Mouse (Mus musculus): ENCODE data around the gene 1700018B08Rik. TPM values are rescaled to one million over a fixed set of nuclear protein-coding genes. Genes with fewer than 3 reads are reported as not detected.
A peak's percentile ranks its signal among the peaks of the same experiment; 100 is the strongest.

The 1700018B08Rik gene
- total RNA-seq, 2 experiments from 2014 or later, result not detected

DNA sequence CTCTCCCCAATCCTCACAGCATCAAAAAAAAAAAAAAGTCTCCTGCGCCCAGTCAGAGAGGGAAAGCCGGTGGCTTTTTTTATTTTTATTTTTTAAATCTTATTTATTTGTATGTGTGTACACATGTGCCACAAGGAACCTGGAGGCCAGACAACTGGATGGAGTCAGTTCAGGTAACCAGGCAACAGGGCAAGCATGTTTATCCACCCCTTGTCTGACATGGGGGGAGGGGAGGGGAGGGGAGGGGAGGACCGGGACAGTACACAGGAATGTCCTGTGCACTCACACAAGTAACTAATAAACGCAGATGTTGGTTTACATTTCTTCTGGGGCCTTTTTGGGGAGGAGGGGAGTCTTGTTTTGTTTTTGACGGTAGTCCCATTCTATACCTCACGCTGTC, 19.6 kb upstream of the 1700018B08Rik start:
- no peak for ATAC-seq (replicated peaks; ENCODE audit: poor library complexity)

DNA sequence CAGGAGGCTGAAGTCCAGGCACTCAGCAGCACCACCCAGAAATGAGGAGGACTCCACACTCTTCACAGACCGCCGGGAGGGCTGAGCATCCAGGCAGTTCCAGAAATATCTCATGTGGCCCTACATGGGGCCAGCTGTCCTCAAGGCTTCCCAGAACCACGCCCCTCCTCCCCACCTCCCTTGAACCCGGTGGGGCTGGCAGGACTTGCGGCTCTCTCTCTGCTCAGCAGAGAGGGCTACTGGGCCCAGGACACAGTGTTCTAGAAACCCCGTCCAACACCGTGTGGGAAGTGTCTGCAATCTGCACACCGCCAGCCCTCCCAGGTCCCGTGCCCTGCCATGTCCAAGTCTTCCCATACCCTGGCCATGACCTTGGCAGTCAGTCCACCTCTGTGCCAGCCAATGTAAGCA, 18.8 kb upstream of the 1700018B08Rik start:
- no peak for ATAC-seq (replicated peaks; ENCODE audit: poor library complexity)

DNA sequence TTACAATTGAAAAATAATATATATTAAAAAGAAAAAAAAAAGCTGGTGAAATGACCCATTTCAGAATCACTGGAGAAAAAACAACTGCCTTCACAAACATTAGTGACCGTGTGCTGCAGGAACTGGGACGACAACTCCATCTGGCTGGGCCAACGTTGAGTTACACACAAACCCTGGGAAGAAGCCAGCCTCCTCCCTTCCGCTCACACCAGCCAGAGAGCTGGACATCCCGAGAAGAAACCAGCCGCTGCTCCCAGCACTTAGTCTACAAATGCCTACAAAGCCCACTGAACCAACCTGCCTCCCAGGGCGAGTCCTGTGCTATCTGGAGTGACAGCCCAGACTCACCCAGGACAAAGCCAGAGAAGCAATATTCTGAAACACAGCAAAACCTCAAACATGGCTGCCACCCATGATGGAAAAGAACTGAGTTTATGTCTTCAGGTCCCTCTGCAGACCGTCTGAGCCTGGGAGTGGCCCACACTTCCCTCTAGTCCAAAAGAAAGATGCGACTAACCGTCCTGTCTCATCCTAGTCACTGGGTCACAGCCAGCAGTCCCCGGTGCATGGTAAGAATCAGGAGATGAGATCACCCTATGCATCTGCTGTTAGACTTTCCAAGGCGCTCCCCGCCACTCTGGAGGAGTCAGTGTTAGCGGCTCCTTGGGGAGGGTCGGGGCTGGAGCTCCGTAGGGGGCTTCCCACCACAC, 17.7 kb upstream of the 1700018B08Rik start:
- ATAC-seq (replicated peaks; ENCODE audit: poor library complexity), result no peak

DNA sequence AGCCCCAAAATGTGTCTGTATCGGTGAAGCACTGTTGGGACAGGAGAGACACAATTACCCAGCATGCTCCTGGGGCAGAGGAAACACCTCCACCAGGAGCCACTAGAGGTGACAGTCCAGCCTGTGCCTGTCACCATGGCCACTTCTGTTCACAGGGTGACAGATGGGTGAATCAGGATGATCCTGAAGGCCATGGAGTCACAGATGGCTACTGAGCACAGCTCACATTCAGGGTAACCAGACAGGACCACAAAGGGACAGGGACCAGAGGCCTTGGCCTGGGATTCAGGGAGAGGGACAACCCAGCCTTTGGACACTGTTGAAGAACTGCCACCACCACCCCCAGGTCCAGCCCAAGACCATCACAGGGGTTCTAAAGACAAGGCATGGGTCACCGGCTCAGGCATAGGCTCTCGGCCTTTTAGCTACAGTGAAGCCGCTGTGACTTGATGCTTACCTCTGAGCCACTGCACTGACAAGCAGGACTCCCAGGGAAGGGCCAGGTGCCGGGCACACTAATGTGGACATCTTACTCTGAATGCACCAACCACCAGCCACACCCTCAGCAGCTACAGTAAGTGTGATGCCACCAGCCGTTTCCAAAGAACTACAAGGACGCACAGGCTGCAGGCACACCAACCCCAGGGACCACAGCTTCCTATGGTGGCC, 16.4 kb upstream of the 1700018B08Rik start:
- no peak for ATAC-seq (replicated peaks; ENCODE audit: poor library complexity)

DNA sequence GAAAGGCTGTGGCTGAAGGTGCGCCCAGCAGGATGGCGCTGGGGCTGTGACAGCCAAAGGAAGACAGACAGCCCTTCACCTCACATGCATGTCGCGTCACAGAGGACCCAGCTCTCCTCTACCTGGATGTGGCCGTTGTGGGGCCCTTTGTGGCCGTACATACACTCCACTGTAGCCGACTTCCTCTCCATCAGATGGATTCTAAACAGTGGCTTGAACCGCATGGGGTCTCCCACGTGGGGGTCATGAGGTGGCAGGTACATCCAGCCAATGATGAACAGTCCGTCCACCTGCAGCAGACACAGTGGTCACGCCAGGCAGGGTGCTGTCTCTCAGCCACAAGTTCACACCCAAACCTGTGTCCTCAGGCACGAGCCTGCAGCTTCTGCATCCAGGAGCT, 15.7 kb upstream of the 1700018B08Rik start:
- no peak for ATAC-seq (replicated peaks; ENCODE audit: poor library complexity)

DNA sequence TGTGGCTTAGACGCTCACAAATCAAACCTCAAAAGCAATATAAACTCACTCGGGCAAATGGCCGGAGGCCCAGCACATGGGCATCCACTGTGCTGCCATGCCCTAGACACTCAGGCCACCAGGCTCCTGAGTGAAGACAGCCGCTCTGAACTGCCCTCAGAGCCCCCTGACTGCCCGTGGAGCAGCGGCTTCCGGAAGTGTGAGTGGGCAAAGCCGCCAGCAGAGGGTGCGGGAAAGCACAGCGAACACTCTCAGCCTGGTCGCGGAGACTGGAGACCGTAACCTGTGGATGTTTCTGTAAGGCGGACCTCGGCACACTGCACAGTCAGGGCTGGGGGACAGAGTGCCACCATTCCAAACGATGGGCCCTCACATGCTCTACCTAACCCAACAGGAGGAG, 14.4 kb upstream of the 1700018B08Rik start:
- ATAC-seq (replicated peaks; ENCODE audit: poor library complexity), result no peak

DNA sequence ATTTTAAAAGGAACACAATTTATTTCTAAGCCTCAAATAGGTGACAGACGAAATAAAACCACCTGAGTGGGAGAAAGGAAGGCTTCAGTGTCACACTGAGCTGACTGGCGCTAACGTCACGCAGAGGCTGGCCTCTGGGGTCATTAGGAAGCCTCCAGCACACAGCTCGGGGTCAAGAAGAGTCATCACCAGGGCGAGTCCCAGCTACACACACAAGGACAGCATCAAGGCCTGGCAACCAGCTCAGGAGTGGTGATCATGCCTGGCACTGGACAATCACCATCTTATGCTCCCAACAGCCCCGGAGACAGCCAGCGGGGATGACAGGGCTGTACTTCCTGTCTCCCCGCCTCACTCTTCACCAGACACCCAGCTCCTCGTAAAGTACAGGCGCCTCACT, 13.6 kb upstream of the 1700018B08Rik start:
- ATAC-seq (replicated peaks; ENCODE audit: poor library complexity), result no peak

DNA sequence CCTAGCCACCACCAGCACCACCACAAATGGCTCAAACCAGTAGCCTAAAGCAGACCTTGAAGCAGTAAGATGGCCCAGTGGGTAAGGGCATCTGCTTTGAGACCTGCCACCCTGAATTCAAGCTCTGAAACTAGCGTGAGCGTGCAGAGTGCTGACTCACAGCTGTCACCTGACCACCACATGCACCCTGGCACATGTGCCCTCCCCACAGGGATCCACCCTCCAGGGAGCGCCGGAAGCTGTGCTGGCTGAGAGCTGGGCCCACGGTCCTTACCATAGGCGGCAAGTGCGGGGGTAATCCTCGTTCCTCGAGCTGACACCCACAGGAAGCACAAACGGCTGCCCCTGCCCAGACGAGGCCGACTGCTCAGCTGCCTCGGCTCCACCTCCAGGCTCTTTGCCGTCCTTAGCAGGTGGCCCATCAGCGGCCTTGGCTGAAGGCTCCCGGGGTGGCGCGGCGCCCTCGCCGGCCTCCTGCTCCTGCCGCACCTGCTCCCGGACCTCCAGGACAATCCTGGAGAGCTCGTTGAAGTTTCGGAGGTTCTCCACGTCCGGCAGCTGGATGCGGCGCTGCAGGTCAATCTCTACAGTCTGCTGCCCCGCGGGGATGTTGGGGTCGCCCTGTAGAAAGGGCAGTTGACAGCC, 9.8 kb upstream of the 1700018B08Rik start:
- ATAC-seq (replicated peaks; ENCODE audit: poor library complexity), result no peak

DNA sequence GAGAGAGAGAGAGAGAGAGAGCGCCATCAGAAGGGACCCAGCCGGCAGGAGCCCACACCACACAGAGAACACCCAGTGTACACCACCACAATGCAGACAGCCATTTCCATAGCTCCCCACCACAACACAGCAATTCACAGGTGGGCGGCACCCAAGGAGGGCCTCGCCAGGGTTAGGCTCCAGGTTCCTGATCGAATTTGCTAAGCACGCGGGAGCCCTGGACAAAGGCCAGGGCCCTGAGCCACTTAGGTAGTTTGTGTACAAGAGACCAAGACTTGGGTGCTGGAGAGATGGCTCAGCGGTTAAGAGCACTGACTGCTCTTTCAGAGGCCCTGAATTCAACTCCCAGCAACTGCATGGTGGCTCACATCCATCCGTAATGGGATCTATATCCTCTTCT, 8.4 kb upstream of the 1700018B08Rik start:
- no peak for ATAC-seq (replicated peaks; ENCODE audit: poor library complexity)

DNA sequence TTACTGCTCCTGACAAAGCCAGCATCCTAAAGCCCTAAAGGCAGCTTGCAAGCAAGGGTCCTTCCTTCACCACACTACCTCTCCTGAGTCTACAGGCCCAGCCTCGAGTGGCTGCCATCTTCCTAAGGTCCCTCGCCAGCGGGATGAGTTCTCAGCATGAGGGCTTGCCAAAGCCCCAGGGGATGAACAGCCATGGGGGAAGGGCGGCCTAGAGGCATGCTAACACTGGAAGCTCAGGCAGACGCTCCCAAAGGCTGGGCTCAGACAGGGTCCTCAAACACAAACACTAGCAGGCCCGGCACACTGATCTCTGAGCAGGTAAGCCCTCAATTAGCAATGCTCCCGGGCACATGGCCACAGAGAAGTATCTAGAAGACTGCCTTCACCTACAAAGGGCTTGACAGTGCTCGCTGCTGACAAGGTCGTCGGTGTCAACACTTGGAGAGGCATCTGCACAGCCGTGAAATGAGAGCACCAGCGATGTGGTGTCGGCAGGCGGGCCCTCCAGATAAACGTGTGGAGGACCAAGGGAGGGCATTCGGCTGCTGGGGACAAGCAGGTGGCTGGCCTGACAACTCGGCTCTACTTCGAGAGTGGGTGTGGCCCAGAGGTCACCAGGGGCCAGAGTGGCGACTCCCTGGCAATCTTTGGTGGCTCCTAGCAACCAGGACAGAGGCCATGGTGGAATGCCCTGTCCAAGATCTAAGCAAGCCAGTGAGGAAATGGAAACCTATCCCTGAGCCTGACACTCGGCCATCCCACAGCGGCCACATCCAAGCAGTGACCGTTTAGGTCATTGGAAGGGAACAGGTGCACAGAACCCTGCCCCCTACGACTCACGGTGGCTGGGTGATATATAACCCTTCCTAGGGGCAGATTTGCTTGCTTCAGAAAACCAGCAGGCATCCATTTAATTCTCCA, 7.2 kb upstream of the 1700018B08Rik start:
- no peak for ATAC-seq (replicated peaks; ENCODE audit: poor library complexity)

DNA sequence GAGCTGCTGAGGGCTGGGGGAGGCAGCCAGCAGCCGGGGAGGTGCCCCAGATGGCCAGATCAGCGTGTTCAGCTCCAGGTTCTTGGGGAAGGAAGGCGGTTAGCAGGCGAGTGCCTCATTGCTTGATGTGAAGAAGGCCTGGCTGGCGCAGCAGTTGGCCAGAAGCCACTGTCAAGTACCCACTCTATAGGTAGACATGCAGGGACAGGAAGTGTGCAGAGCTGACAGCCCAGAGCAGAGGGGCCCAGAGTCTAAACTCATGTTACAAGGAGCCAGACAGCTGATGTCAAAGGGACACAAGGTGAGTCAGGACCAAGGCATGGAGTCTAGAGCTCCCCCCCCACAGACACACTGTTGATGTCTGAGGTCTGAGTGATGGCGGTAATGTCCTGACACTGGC, 5.9 kb upstream of the 1700018B08Rik start:
- ATAC-seq (replicated peaks; ENCODE audit: poor library complexity), result no peak

DNA sequence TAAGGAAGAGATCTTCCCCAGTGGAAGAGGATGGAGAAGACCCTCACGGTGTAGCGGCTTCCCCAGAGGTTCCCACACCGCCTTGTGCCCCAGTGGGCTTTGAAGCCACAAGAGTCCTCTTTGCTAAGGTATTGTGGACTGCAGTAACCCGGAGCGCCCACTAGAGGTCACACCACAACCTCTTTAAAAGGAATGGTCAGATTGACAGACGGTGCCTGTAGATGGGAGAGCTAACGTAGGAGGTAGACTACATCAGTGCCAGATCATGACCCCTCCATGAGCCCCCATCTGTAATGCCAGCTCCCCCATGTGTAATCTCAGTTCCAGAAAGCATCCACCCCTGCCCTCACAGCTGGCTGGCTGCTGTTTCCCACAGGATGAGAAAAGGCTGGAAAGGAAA, 3.0 kb upstream of the 1700018B08Rik start:
- peak; percentile 94 for ATAC-seq (replicated peaks; ENCODE audit: poor library complexity)

DNA sequence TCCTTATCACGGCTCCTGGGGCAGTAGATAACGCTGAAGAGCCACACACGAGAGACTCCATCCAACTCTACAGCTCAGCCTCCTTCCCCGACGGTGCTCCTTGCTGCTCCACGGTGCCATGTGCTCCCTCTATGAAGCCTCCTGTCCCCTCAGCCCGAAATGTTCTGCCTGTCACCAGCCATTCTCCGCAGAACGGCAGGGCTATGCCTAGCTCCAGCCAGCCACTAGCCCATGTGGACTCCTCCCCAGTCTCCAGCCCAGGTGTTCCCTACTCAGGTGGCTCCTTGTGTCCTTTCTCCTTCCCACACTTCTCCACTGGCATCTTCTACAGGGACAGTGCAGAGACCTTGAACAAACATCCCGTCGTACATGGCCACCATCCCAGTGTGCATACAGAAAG, 816 bp upstream of the 1700018B08Rik start:
- no peak for ATAC-seq (replicated peaks; ENCODE audit: poor library complexity)

DNA sequence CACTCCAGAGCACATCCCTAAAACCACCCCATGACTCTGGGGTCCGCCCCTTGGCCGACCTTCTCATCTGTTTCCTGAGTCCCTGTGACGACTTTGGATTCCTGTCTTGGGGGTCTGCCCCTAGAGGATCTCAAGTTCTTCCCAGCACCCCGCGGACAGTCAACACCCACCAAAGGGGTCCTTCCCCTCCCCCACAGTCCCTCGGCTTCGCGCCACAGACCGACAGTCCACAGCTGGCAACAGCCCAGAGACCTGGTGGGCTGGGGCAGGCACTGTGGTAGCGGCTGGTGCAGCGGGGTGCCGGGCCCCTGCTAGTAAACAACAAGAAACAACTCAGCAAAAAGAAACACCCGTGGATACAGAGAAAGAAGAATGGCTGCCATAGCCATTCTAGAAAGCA, 1.2 kb downstream of the 1700018B08Rik start:
- ATAC-seq (replicated peaks; ENCODE audit: poor library complexity), result no peak

DNA sequence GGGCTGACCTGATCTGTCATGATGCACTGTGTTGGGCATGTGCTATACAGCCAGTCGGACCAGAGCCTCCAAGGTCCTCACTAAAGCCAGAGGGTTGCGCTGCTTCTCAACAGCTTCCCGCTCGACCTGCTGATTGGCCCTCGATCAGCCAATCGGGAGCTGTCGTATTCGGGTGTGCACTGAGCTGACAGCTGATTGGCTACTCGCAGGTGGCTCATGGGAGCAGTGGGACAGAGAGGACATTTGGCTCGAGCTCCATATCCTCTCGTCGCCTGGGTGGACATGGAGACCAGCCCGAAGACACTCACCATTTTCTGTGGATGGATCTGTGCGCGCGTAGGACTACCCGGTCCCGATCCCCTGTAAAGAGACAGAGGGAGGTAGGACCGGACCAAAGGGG, 2.3 kb downstream of the 1700018B08Rik start:
- ATAC-seq (replicated peaks; ENCODE audit: poor library complexity), result no peak

DNA sequence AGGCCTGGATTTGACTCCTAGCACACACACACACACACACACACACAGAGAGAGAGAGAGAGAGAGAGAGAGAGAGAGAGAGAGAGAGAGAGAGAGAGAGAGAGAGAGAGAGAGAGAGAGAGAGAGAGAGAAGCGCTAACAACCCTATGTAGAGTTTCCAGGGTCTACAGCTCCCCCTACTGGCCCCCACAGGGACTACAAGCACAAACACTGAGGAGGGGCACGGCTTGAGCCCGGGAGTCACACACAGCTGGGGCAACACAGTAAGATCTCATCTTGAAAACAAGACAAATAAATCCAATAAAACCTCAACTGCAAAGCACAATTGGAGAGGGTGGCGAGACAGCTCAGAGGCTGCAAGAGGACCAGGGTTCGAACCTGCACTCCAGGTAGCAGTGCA, 11.7 kb downstream of the 1700018B08Rik start:
- ATAC-seq (replicated peaks; ENCODE audit: poor library complexity), result peak; percentile 71; the same call in 1 of the 2 replicates

DNA sequence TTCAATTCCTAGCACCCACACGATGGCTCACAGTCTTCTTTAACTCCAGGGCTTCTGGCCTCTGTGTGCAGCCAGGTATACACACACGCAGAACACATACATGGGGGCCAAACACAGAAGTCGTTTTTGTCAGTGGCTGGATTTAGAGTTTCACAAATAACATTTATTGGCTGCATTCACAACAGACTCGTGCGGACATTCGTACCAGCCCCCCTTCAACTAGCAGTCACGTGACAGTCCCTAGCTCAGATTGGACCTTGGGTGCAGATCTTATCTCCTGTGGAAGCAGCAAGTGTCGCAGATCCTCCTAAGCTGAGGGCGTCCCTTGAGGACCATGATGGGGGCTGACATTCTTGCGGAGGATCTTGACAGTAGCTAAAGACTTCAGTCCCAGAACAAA, 13.5 kb downstream of the 1700018B08Rik start:
- no peak for ATAC-seq (replicated peaks; ENCODE audit: poor library complexity)

DNA sequence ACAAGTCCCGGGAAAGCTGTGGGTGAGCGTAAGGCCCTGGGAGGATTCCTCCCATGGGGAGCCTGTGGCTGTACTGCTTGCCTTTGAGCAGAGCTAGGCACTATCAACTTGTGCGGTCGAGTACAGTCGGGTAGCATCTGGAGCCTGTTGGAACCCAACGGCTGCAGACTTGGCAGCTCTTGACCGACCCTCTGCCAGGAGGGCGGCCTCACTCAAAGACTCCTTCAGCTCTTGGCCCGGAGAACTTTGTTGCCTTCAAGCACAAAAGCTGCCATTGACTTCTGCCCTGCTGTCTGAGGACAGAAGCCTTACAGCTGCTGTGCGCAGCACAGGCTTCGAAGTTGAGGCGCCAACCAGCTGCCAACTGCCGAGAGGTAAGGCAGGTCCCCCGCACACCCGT, 15.3 kb downstream of the 1700018B08Rik start:
- no peak for ATAC-seq (replicated peaks; ENCODE audit: poor library complexity)

DNA sequence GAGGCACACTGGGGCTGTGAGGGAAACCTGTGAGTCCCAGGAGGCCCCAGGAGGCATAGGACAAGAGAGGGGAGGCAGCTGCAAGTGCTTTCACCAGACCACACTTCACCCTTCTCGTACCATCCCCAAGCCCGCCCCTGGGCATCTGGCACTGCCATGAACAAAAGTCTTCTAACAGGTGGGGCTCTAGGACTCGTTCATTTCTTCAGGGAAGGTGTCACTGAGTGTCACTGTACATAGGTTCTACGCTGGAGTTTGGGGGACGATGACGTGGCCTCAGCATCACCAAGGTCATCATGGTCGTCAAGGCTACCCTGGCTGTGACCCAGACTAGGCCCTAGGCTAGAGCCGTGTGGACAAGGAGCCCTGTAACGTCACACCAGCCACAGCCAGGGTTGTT, 16.4 kb downstream of the 1700018B08Rik start:
- ATAC-seq (replicated peaks; ENCODE audit: poor library complexity), result no peak

DNA sequence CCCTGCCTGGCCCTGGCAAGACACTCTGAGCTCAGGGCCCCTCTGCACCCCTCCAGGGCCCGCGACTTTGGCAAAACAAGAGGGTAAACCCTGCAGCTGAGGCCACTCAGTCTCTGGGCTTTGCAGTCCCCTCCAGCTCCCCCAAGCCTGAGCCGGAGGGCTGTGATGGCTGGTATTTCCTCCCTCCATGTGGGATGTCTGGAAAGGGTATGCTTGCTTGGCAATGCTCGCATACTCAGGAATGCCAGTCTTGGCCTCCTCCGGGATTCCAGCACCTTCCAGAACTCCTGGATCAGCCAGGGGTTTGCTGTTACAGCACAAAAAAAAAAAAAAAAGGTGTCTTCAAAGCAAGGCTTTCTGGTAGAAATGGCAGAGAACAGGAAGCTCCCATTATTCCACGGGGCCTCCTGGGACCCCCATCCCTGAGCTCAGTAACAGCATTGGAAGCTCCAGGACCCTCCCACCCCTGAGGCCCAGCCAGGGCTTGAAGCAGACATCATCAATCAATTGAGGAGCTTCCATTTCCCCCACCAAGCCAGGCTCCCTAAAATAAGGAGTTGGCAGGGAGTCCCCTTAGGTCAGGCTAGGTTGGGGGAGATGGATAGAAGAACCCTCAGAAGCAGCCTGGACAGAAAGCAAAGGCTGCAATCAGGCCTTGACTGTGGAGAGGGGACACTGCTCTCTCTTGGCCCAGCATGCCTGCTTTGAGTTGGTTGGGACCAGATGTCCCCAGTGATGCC, 17.1 kb downstream of the 1700018B08Rik start:
- ATAC-seq (replicated peaks; ENCODE audit: poor library complexity), result no peak

Data from megakaryocyte progenitor cell, adult 5-6 weeks (primary cell).